Mouse (Mus musculus): ENCODE results near the gene Limch1.

GRCm38 (mm10) chr5:67029946-67030345 lies 284.3 kb downstream of the Limch1 start:
- TF ChIP-seq CTCF (IDR thresholded peaks at IDR 0.05; ENCODE audit: borderline replicate concordance, insufficient read depth, low read length), result no peak
- no peak for TF ChIP-seq POLR2A (IDR thresholded peaks at IDR 0.05; ENCODE audit: low read depth, low read length)
